Mouse (Mus musculus): ENCODE data around the gene Fbxo21.

GRCm38 (mm10) chr5:117986327-117986726, 9.8 kb downstream of the Fbxo21 start:
- TF ChIP-seq CTCF (IDR thresholded peaks at IDR 0.05; ENCODE audit: low read depth) (no peak), EP300 (IDR thresholded peaks at IDR 0.05; ENCODE audit: low read depth) (no peak)
